Mouse (Mus musculus): ENCODE results near the gene Rasal3.

Rasal3 gene

GRCm38 (mm10) chr17:32354211-32354610, 49.2 kb downstream of the Rasal3 start:
- no peak for DNase-seq (ENCODE audit: low spot score)

GRCm38 (mm10) chr17:32353696-32354095, 49.7 kb downstream of the Rasal3 start:
- DNase-seq (ENCODE audit: low spot score): no peak

GRCm38 (mm10) chr17:32351726-32352125, 51.7 kb downstream of the Rasal3 start:
- no peak for DNase-seq (ENCODE audit: low spot score)

GRCm38 (mm10) chr17:32351269-32351668, 52.1 kb downstream of the Rasal3 start:
- DNase-seq (ENCODE audit: low spot score): no peak

GRCm38 (mm10) chr17:32350382-32350983, 52.9 kb downstream of the Rasal3 start, which contains the start of gene Akap8l:
Akap8l (minus strand) TSS chr17:32350607.
- peak; percentile 98 for DNase-seq (ENCODE audit: low spot score)

- peak; percentile 39 for DNase-seq (ENCODE audit: low spot score)
These were observed 53.5 kb downstream of the Rasal3 start for GRCm38 (mm10) chr17:32349851-32350381.

GRCm38 (mm10) chr17:32349037-32349732, 54.2 kb downstream of the Rasal3 start:
- peak; percentile 71 for DNase-seq (ENCODE audit: low spot score)

GRCm38 (mm10) chr17:32348406-32348805, 55.0 kb downstream of the Rasal3 start:
- no peak for DNase-seq (ENCODE audit: low spot score)

- DNase-seq (ENCODE audit: low spot score): no peak
These were observed 62.3 kb downstream of the Rasal3 start for GRCm38 (mm10) chr17:32341102-32341501.

Measured in c-Kit-positive CD71-positive TER-119-positive erythroid progenitor cells, embryonic 14.5 days (primary cell).